Mouse (Mus musculus): ENCODE results near the gene 4930579G24Rik.

The 4930579G24Rik gene

DNA sequence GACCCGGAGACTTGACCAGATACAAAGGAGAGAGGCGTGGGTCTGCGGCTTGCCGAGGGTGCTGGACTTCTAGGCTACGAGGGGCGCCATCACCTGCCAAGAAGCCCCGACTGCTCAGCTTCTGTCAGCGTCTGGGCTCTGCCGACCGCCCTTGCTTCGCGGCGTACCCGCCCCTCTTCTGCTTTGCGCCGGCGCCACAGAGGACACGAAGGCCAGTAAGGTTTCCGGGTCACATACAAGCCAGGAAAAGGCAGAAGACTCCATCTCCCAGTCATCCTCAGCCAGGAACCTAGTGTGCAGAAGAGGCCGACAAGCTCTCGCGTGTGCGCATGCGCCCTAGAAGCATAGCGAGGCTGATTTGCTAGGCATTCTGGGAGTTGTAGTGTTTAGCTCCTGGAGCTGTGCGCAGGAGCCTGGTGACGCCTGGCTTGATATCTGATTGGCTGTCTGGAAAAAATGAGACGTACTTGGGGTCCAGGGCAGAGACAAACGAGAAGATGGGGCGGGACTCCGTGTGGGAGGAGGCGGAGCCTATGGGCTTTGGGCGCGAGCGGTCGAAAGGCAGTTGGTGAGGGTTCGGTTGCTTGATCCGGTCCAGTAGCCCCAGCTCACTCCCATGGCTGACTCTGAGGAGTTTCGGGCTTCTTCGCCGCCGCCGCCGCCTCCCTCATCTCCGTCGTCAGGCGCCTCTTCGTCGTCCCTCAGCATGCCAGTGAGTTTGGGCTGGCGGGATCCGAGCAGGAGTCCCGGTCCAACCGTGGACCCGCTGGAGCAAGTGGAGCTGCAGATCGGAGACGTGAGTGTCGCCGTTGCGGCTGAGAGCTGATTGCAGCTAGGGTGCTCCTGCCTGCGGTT lies at the start of gene 4930579G24Rik:
Gene 4930579G24Rik, plus strand, starts transcription at position 519 of the 855 bp plus-strand sequence.
- DNase-seq: peak; percentile 96

DNA sequence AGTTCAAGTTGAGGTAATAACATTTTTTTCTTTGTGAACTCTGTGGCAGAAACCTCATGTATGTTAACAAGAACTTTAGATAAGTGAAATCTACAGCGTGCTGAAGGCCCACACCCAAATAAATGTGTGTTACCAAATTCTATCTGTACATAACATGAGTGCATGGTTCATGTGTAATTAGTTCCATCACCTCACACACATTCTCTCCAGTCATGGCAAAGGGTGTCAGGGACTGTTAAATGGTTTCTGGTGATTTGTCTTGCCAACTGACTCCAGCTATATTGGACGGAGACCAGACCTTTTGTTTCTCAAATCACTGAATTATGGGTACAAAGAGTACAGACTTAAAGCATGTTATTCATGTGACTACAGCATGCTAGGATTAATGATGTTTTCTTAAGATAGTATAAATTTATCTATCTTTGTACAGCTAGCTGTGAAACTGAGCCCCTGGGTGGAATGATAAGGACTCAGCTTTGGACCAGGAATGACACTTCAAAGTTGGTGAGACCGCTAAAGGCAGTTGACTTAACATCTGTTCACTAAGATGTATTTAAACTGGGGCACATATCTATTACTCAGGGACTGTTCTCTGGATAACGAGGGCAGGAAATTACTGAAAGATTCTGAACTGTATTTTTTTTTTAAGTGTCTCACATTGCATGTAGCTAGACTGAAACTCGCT lies 48.8 kb upstream of the 4930579G24Rik start:
- no peak for DNase-seq

DNA sequence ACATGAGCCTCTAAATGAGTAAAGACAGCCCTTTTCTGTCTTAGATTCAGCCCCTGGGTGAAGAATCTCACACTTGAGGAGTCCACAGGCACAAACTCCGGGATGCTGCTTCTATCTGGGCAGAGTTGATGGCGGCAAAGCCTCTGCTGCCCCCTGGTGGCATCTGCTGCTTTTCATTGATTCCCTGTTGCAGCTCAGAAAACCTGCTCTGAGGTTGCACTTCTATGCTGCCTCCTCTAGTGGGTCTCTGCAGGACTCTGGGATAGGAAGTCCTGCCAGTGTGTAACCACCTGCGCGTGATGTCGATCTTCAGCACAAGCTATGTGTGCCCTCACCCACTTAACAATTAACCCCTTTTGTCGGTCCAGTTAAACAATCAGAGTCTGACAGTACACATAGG lies 42.1 kb upstream of the 4930579G24Rik start:
- DNase-seq: peak; percentile 89

DNA sequence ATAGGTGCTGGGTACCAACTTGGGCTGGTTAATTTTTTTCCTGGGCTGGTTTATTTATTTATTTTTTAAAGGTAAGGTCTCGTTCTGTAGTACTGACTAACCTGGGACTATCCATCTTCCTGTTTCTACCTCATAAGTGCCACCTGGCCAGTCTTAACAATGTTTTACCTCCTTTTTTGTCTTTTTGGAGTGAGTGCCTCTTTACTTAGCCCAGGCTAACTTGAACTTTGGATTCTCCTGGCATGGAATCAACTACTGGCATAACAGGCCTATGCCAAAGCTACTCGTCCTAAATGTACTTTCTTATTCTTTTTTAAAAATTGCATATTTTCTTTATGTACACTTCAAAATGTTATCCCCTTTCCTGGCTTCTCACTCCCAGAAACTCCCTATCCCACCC lies 39.2 kb upstream of the 4930579G24Rik start:
- no peak for DNase-seq

DNA sequence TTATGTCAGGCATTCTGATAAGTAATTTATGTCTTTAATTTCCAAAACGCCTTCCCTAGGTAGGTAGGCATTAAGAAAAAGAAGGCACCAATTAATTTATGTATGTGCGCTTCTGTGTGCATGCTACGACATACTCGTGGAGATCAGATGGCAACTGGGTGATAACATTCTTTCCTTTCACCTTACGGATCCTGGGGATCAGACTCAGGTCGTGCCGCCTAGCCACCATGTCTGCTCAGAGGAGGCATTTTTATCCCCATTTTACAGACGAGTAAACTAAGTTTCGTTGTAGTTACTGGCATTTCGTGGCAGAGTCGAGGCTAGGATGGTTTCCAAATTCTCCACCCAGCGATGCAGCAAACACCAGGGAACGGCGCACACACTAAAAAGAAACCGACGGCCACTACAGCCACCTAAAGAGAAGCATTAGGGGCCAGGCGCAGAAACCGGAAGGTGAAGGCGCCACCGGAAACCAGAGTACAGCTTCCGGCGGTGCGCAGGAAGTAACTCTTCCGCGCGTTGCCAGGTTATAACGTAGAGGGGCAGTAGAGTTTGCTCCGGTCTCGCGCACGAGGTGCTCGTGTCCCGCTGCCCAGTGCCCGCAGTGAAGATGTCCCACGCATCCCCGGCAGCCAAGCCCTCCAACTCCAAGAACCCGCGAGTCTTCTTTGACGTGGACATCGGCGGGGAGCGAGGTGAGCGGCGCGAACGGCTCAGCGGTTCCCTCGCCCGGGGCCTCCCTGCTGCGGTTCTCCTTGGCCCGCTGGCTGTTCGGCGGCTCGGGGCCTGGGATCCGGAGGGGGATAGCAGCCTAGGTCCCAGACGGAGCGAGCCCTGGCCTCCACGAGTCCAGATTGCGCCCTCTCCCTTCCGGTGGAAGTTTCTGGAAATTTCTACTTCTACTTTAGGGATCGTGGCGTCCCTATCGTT lies 37.8 kb upstream of the 4930579G24Rik start, which contains the start of gene Ppid:
Gene Ppid, plus strand, starts transcription at position 480 of the 930 bp plus-strand sequence.
- peak; percentile 60 for DNase-seq

DNA sequence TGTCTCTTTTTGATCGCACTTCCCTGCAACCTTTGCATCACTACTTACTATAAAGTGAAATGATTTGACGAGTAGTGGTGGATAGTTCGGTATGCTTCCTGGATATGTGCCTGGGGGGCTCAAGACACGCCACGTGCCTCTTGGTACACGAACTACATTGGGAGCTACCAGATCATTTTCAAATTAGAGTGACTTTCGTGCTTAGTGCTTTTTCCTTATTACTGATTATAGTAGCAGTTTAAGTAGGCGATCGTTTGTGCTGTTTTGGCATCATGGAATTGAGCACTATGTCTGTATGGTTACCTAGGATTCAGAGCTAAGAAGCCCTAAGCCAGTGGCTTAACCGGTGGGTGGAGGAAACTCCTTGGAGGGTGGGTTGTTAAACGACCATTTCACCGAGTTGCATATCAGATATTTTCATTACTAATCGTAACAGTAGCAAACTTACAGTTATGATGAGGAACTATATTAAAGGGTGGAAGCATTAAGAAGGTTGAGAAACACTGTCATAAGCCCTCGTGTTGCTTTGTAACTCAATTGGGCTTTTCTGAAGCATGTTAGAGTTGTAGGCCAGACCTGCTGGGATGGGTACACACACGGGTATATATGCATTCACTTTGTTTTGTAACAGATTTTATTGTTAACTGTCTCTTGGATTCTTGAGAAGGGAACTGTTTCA lies 36.9 kb upstream of the 4930579G24Rik start:
- no peak for DNase-seq

DNA sequence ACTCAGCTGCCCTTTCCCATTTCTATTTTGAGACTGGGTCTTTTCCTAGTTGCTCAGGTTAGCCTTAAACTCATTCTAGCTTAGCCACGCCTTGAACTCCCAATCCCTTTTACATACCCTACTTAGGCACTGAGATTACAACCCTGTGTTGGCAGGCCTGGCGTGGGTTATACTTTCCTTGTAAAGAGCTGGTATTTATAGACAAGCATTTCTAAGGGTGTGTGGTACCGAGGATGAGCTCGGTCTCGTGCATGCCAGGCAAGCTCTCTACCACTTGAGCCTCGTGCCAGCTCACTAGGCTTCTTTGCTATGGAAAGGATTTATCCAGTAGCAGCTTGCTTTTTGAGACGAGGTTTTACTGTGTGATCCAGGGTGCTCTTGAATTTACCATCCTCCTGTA lies 33.4 kb upstream of the 4930579G24Rik start:
- no peak for DNase-seq

DNA sequence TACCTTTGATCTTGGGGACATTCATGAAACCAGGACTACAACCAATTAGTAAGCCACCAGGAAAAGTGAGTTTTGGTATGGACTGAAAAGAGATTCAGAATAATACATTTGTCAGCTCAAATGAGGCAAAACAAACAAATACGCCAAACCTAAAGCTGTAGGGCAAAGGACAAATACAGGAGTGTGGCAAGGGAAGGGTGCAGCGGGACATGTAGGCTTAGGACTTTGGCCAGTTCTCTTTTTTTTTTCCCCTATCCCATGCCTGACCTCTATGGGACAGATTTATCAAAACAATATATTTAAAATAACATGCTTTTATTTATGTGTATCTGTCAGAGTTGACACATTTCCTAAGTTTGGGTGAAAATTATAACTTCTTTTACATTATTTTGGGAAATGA lies 19.0 kb upstream of the 4930579G24Rik start:
- no peak for DNase-seq

DNA sequence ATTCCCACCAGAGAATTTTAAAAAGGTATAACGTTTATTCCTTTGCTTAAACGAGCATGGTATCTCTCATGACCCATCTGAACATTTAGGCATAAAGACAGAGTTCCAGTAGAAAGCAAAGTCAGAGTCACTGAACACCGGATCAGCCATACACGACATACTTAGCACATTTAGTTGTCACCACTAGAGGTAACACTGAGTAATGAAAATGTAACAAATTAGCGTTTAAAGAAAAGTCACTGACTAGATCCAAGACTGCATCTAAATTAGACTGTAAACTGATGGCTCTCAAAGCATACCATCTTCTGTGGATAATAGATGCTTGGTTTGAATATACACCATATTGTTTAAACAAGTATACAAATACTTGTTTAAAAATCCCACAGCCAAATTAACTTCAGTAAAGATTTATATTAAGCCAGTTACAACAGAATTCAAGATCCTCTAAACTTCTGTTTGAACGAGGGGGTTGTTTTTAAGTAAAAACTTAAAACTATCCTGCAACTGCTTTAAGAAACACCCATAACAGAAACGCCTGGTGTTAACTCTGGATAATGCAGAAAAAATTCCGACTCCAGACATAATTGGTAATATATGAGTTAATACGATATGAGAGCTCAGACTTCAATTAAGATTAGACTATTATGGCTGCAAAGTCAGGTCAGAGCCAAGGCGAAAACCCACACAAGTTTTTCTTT lies 1.2 kb upstream of the 4930579G24Rik start:
- no peak for DNase-seq

DNA sequence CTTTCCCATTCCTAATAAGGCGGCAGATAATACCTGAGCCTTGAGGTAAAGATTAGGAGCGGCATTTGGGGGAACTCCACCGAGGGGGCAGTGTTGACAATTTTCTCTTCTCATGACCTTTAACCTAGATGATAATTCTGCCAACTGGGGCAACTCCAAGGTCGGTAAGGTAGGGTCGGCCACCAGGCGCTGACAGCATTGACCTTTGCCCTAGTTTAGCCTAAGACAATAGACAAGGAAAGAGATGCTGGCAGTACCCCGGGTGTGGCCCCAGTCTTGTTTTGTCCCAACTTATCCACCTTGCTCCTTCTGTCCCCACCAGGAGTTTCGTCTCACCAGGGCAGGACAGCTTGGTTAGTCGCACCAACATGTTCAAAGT lies 708 bp upstream of the 4930579G24Rik start:
- DNase-seq: no peak

DNA sequence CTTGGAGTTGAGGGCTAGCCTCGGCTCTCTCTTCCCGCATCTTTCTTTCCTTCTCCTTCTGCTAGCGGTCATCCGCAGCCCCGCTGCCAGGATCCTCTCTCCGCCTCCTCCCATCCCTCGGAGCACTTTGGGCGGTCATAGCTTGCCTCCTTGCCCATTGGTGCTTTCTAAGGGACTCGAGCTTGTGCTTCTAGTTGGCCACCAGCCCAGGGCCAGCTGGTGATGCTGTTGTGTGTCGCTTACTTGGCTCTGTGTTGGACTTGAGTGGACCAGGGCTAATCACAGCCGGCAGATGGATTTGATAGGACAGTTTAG lies 494 bp downstream of the 4930579G24Rik start, which contains the start of gene Etfdh:
Gene Etfdh, minus strand, starts transcription at position 85 of the 315 bp plus-strand sequence.
- peak; percentile 83 for DNase-seq

DNA sequence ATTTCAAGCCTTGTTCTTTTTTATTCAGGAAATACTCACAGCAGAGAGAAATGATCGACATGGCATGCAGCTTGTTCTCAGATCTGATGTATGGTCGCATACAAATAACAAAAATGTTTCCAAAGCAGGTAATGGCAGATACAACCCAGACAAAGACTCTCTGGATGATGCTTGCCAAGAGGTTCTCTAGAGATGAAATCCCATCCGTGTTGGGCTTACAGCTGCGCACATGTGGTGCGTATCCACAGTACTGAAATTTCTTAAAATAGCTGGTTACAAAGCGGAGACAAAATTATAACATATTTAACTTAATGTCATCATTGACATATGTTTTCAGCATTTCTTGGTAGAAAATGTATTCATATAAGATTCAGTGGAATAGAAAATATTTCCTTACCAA lies 23.2 kb downstream of the 4930579G24Rik start:
- no peak for DNase-seq

DNA sequence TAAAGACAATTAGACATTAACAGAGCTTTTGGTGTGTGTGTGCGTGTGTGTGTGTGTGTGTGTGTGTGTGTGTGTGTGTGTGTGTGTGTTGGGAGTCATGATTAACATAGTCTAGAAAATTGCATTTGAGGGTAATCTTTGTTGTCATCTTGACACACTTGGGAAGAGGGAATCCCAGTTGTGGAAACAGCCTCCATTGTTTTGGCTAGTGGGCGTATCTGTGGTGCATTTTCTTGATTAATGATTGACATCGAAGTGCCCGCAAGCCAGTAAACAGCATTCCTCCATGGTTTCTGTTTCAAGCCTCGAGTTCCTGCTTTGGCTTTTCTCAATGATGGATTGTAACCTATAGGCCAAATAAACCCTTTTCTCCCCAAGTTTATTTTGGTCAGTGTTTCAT lies 27.8 kb downstream of the 4930579G24Rik start:
- no peak for DNase-seq

DNA sequence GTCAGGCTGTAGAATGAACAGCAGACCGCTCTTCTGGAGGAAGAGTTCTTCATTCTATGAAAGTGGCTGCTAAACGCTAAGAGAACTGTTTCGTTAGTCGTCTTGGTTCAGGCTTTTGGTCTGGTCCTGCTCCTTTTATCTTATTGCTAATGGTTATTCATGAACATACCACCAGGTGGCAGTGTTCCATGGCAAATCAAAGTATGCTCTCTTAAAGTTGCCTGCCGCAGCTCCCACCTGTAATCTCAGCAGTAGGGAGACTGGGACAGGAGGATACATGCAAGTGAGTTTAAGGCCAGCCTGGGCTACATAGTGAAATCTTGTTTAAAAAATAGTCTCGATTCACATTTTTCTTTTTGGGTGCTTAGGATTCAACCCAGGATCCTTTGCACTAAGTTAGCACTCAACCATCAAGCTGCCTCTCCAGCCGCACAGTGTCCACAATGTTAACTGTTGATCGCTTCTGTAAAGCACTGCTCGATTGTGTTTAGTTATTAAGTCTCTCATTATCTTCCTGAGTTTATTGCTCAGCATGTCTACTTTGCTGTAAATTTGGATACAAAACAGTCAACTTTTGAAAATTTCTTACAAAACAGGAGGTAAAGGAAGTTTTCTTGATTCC lies 36.0 kb downstream of the 4930579G24Rik start:
- peak; percentile 28 for DNase-seq

DNA sequence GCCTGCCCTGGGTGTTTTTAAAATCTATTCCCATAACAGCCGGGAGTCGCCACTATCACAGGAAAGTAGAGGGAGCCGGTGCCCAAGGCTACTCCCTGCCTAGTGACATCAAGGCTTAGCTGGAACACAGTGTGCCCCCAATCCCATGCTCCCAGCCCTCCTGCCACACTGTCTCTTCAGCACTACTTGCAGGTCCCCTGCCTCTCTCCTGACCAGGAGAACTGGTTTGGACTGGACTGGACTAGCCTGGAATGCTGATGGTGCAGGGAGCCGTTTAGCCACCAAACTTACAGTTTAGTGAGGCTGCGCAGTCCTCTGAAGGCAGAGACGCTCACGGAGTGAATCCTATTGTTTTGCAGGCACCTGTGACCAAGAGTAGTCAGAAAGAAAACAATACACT lies 41.7 kb downstream of the 4930579G24Rik start:
- no peak for DNase-seq

DNA sequence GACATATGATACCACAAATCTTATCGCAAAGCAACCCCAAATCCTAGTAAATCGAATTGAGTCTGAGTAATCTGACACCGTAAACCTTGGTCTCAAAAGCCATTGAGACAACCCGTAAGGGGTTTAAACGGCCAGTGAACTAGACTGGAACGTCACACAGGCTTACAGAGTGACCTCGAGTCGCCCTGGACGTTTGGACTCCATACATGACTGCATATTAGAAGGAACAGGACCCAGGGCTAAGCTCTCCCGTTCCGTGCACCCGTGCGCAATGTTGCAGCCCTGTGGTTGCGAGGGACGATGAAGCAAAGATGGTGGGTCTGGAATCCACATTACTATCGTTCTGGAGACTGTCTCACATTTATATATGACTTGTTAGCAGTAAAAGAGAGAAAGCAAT lies 43.3 kb downstream of the 4930579G24Rik start:
- no peak for DNase-seq

DNA sequence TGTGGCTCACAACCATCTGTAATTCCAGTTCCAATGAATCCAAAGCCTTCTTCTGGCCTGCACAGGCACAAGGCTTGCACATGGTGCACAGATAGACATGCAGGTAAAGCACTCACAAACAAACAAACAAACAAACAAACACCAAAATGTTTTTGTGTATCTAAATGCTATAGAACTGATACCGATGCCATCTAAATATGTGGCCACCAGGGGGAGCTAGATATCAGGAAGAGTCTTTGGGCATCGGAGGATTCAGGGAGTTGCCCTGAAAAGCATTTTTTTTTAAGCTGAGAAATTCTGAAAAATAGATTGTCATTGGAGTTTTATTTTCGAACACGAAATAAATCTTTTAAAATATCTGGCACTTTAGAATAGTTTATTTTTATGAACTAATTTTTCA lies 44.2 kb downstream of the 4930579G24Rik start:
- DNase-seq: peak; percentile 31

DNA sequence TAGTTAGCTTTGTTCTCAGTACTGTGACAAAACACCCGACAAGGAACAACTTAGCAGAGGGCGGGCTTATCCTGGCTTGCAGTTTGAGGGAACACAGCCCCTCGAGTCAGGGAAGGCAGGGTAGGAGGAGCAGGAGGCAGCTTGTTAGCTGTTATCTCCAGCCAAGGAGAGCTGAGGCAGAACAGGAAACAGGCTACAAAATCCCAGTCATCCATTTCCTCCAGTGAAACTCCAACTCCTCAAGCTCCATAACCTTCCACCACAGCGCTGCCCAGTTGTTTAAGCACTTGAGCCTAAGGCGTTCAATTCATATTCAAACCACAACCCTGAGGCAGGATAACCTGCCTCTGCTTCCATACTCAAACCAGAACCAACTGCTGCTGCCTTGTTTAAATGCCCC lies 45.8 kb downstream of the 4930579G24Rik start:
- DNase-seq: no peak

DNA sequence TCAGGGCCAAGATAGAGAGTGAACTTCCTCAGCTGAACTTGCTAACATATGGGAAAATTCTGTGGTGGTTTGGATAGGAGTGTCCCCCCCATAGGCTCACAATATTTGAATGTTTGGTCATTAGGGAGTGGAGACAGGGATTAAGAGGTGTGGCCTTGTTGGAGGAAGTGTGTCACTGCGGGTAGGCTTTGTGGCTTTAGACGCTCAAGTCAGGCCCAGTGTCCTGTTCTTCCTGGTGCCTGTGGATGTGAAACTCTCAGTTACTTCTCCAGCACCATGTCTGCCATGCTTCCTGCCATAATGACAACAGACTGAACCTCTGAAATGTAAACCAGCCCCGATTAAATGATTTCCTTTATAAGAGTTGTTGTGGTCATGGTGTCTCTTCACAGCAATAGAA lies 47.5 kb downstream of the 4930579G24Rik start:
- DNase-seq: no peak
